In the genomic region with DNA sequence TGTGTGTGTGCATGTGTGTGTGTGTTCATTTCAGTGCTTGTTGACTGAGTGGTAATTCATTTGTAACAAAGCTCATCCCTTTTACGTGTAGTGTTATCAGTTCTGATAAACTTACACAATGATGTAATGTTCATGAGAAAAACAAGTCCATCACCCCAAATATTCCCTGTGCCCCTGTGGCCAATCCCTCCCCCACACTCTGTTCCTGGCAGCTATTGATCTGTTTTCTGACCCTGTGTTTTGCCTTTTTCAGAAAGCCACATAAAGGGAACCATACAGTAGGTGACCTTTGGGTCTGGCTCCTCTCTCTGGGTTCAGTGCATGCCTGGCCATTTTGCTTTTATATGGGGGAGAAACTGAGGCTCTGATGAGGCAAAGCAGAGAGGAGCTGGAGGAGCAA, we compare ENCODE assay signal across 26 mouse cellular contexts.
"Had no signal": no experiment of that assay in that cellular context is flagged by ENCODE, and none has a peak within 500 bp of the region (broad histone marks: within the 10 kb centered on the region; RNA-seq: fewer than 3 reads in every experiment).

No protein-coding gene starts in this region.

- H3K27me3 ChIP-seq: heart, embryonic 15.5 days; hindbrain, embryonic 12.5 days; hindbrain, embryonic 15.5 days; kidney, embryonic 15.5 days; limb, embryonic 13.5 days; limb, embryonic 15.5 days; liver, embryonic 13.5 days had no signal

- H3K9ac ChIP-seq: forebrain, postnatal 0 days; heart, embryonic 13.5 days; heart, embryonic 15.5 days; hindbrain, embryonic 12.5 days; hindbrain, embryonic 15.5 days; kidney, embryonic 15.5 days; limb, embryonic 13.5 days; limb, embryonic 15.5 days; liver, embryonic 13.5 days had no signal

- DNase-seq: forebrain, postnatal 0 days; gastrocnemius, postnatal 14 days; gastrocnemius, postnatal 36 days; heart, adult 11 months; heart, adult 2 months; heart, postnatal 14 days; heart, postnatal 36 days; kidney, adult 11 months; kidney, adult 2 months; kidney, adult 9 months; kidney, postnatal 14 days; kidney, postnatal 36 days; layer of hippocampus, postnatal 36 days; left cerebral cortex, postnatal 4 days; liver, embryonic 13.5 days had no signal

- ATAC-seq: forebrain, postnatal 0 days; hindbrain, postnatal 0 days; intestine, embryonic 16.5 days had no signal

- H3K9me3 ChIP-seq: heart, embryonic 13.5 days; heart, embryonic 15.5 days; hindbrain, embryonic 12.5 days; hindbrain, embryonic 15.5 days; kidney, embryonic 15.5 days; limb, embryonic 13.5 days; limb, embryonic 15.5 days; liver, embryonic 13.5 days had no signal

- H3K4me1 ChIP-seq: limb, embryonic 13.5 days; limb, embryonic 15.5 days had no signal

- H3K4me2 ChIP-seq: heart, embryonic 11.5 days; heart, embryonic 13.5 days; heart, embryonic 15.5 days; hindbrain, embryonic 12.5 days; hindbrain, embryonic 15.5 days; kidney, embryonic 15.5 days; limb, embryonic 13.5 days; limb, embryonic 15.5 days; liver, embryonic 13.5 days had no signal

- H3K36me3 ChIP-seq: heart, embryonic 13.5 days; heart, embryonic 15.5 days; hindbrain, embryonic 12.5 days; hindbrain, embryonic 15.5 days; kidney, embryonic 15.5 days; limb, embryonic 13.5 days; limb, embryonic 15.5 days; liver, embryonic 13.5 days had no signal

- H3K27ac ChIP-seq: heart, adult 2 months; heart, embryonic 13.5 days; heart, embryonic 15.5 days; hindbrain, embryonic 12.5 days; hindbrain, embryonic 15.5 days; hindbrain, postnatal 0 days; kidney, embryonic 15.5 days; kidney, postnatal 0 days; limb, embryonic 13.5 days; limb, embryonic 15.5 days; liver, embryonic 13.5 days had no signal

- H3K4me3 ChIP-seq: heart, adult 2 months; heart, embryonic 13.5 days; heart, embryonic 15.5 days; hindbrain, embryonic 12.5 days; hindbrain, embryonic 15.5 days; kidney, embryonic 15.5 days; limb, embryonic 13.5 days; limb, embryonic 15.5 days; liver, embryonic 13.5 days had no signal
